Mouse (Mus musculus) embryo, embryonic 10 days (tissue): ENCODE measurements around the gene Pacsin1.

Source experiments
- DNase-seq: peaks from one replicate; pipeline ENCODE4 v3.0.0-alpha.2; 2015; ENCODE audit warnings: low spot score

Pacsin1 gene

DNA sequence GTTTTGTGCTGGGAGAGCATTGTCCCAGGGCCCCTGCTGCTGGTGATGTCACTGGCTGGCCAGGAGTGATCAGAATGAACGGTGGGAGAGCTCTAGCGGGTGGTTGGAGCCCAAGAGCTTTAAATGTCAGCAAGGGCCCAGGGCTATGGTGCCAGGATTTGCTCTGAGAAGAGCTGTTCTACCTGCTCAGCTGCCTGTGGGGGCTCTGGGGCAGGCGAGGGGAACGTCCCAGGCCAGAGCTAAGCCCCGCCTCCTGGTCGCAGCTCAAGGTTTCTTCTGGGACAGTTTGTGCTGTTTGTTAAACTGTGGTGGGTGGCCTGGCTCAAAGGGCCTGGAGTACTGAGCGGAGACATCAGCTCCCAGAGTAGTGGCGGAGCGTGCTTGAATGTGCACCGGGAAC lies 70.1 kb downstream of the Pacsin1 start:
- DNase-seq: no peak

DNA sequence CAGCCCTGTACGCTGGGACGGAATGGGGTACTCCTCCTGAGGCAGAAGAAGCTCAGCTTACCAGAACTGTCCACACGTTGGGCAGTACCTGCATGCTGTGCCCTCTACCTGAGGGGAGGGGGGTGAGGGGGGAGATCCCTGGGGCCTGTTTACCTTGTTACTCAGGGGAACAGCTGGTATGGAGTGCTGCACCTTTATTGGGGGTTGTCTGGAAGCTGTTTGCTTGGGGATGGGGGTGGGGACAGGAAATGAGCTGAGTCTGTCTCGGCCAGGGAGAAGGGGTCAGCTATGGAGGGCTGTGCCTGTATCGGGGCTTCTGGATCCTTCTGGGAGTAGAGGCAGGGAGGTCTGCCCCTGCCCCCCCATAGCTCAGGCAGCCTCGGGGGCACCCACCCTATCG lies 71.2 kb downstream of the Pacsin1 start:
- DNase-seq: no peak

DNA sequence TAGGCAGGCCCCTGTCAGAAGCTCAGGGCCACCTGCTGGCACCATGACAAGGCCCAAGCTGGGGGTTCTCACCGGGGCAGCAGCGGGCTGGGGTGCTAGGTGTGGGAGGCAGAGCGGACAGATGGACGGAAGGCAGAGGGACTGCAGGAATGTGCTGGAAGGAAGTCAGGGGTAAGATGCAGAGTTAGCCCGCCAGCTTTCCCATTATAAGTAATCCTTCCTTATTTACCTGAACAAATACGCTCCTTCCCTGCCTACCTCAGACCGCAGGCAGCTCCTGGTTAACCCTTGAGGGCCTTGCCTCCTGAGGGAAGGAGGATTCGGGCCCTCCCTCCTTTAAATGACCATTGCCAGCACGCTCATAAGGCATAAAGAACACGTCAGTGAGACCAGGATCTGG lies 73.5 kb downstream of the Pacsin1 start, which contains the start of gene Spdef:
Spdef (minus strand) TSS at position 186 of the 400 bp plus-strand sequence.
- no peak for DNase-seq

DNA sequence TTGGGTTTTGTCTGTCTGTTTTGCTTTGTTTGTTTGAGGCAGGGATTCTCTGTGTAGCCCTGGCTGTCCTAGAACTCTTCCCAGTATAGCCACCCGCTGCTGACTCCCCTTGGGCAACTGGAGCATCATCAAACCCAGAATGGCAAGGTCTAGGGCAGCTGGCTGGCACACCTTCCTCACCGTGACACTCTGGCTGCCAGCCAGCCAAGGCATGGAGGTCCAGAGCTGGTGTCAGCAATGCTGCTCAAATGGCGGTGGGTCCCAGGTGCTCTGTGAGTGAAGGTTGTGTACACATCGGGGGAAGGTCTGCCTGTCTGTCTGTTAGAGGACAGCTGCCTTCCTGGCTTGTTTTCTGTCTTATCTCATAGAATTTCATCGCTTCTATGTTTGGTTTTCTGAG lies 76.8 kb downstream of the Pacsin1 start:
- no peak for DNase-seq

DNA sequence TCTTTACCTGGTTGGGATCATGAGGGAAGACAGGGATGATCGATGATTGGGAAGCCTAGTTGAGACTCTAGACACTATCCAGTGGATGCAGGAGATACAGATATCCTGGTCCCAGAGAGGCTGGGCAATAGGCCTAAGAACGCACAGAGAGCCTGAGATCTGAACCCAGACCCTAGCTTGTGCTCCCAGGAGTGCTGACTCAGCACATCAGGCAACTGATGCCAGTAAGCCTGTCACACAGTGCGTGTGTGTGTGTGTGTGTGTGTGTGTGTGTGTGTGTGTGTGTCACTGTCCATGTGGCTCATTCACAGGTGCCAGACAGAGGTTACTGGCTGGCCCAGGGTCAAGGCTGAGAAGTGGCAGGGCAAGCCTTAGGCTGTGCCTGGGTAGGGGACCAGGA lies 77.4 kb downstream of the Pacsin1 start:
- no peak for DNase-seq

DNA sequence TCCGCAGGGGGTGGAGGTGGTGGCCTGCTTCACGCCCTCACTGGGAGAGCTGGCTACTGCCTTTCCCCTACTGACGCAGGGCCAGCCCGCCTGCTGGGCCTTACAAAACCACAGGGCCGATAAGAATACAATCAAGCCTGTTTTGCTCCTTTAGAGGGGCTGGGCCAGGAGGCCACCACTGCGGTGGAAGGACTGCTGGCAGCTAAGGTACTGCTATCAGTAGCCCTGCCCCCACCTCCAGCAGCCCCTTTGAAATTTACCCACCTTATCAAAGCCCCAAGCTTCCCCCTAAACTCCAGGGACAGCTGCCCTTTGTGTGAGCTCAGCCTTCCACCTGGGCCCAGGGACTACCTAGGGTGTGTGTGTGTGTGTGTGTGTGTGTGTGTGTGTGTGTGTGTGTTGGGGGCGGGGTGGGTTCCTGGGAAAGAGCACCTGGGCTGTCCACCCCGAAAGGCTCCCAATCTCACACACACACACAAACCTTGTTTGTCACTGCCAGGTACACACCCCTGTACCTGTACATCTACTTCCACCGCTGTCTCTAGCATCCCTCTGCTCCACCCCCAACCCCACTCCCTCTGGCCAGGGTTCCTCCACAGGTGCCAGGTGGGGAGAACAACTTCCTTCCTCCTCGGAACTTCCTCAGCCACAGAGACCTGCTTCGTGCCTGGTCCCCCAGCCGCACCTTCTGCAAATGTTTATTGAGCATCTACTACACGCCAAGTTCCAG lies 79.2 kb downstream of the Pacsin1 start:
- no peak for DNase-seq

DNA sequence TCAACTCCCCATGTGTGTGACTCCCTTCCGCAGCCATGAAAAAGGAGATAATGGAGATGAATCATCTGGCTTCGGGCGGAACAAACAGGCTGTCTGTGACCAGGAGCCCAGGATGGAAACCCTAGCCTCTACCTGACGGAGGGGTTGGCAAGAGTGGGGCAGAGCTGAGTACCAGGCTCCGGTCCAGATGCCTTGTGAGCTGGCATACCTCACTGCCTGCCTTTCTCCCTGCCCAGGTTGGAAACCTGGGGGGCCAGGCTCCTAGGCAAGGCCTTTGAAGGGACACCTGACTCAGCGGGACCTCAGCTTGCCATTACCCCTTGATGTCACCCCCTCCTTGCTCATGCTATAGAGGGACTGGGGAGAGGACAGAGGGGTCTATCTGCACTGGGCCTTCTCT lies 85.7 kb downstream of the Pacsin1 start:
- DNase-seq: no peak

DNA sequence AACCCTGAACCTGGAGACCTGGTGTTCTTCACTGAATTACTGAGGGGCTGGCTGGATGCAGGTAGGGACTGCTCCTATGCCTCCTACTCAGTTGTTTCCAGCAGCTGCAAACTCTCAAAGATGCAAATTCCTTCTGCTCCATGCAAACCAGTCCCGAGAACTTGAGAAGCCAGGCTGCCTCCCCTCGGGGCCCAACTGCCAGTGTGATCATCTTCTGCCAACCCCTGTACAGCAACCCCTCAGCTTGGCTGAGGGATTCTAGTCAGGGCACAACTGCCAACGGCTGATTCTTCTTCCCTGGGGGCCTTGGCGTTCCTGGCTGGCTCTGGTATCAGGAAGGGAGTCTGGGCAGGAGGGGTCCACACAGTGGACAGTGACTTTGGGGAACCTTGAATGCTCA lies 91.1 kb downstream of the Pacsin1 start:
- DNase-seq: no peak

DNA sequence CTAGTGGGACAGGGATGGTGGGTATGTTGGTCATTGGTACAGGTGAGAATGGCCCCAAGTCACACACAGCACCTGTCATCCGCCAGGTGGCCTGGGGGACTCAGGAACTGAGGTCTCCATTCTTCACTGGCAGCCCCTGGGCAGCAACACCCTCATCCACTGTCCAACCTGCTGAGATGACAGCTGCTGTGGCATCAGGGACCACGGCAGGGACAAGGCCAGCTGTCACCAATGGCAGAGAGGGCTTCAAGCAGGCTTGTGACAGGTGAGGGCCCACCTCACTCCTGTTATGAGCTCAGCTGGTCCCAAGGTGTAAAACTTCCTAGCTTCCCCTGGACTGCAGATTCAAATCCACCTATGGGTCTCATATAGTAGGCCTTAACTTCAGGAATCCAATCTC lies 92.8 kb downstream of the Pacsin1 start:
- DNase-seq: no peak

DNA sequence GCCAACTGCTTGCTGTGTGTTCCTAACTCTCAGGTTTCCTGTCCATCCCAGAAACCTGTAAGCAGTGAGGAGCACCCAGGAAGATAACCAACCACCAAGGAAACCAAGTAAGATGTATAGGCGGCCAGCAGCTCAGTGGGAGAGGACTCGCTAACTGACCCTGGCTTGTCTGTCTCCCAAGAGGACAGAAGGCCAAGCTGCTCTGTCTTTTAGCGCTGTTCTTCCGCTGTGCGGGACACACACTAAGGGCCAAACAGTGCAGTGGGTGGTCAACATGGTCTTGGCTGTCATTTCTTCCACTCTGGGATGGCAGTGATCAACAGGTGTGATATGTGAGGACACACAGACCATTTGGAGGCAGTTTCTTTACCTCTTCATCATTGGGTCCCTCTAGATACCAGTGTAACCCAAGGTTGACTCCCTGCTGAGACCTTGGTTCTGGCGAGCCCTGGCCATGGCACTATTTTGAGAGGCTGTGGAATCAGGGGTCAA lies 95.2 kb downstream of the Pacsin1 start:
- DNase-seq: no peak

DNA sequence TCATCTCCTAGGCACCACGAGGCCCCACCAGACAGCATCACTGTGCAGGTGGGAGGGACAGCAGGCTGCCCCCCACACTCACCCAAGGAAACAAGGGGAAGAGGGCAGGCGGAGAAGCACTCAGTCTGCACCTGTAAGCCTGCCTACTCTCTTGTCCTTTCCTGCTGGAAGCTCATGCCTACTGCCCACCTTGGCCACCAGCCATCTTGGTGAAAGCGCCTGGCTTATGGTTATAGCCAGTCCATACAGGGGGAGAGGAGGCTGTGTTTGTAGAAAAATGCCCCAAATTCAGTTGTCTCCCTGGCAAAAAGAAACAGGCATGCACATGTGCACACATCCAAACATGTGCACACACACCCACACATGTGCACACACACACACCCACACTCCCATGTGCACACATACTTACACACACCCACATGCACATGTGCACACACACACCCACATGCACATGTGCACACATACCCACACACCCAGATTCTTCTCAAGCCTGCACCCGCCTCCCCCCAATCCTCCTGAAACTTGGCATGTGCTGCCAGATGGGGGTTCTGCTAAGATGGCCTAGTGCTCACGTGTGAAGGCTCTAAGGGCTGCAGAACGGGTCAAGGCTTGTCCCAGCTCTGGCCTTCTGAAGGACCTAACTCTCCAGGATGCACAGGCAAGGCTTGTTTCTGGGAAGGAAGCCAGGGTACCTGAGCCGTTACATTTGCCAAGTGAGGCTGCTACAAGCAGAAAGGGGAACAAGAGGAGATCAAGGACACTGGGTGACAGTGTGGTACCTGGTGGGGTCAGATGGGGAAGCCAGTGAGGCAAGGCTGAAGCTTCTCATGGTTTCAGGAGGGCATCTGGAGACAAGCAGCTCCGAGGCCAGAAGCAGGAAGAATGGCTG lies 96.2 kb downstream of the Pacsin1 start:
- no peak for DNase-seq

DNA sequence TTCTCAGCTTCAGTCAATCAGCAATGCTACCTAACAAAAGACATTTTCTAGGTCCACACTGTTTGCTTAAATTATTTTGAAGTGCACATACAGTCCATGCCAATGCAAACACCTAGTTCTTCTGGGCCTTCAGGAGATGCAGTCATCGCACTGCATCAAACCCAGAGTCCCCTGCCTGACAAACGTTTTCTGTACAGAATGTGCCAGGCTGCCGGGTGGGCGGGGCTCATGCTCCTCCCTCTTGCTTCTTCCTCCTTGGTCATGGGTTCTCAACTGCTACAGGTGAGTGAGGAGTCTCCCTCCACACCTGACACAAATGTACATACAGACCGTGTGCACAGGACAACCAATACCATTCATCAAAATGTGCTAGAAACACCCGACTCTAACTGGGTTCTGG lies 104.9 kb downstream of the Pacsin1 start:
- no peak for DNase-seq
